ENCODE assay signal across 12 mouse cellular contexts in the genomic region with DNA sequence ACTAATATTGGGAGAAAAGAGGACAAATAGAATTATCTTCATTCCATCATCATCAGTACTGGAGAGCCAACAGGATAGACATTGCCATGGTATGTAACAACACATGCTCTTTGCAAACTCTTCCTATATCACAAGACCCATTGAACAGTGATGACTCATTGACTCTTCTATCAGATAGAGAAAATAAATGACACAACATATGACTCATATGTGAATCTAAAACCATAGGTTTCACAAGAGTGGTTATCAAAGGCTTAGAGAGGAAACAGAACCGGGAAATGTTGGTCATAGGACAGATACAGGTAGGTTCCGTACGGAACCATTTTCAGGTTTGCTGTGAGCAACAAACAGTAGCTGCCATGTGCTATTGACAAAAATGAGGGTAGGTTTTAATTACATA.
"Had no signal": no experiment of that assay in that cellular context is flagged by ENCODE, and none has a peak within 500 bp of the region (broad histone marks: within the 10 kb centered on the region; RNA-seq: fewer than 3 reads in every experiment).

No protein-coding gene starts in this region.

- DNase-seq: left cerebral cortex, postnatal 4 days; liver; liver, embryonic 13.5 days; liver, postnatal 0 days; lung, adult 18-20 months; lung, adult 2 months; lung, embryonic 14.5 days; lung, postnatal 10 days; lung, postnatal 14 days; lung, postnatal 36 days; lung, postnatal 4 days; midbrain, embryonic 14.5 days had no signal
